Mouse (Mus musculus): ENCODE measurements at regions not wholly inside any gene's neighbourhood (a gene's known extent, or its start where the extent isn't known, plus 50 kb on each side); places are given as distances from the start of the nearest gene placed in this dataset.
"Not testable (repeated sequence)": the region's sequence is repeated elsewhere in the genome, so short reads cannot be mapped to it uniquely, and the experiment has no call there.

DNA sequence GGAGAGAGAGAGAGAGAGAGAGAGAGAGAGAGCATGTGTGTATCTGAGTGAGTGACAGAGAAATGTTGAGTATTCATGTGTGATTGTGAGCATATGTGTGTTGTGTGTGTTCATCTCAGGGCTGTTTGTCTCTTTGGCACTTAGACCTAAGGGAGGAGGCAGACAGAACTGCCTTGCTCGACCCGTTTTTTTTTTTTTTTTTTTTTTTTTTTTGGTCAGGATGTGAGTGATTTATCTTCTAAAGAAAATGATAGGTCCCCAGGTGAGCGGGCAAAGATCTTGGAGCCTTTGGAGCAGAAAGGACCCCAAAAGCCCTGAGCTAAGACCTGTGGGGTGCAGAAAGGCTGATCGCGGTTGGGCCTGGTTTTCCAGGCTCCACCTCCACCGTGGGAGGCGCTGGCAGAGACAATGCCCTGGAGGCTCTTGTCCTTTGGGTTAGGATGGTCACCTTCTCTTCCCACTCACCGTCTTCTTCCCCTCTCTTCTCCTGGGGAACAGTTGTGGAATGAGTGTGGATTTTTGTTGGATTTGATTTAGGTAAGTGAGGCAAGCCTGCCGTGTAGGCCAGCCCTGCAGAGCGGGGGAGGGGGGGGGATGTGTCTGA is 147.1 kb upstream of the Ttc29 start:
- in situ Hi-C loops (cut with MseI, MboI): loop anchor here (10.0 to 25.0 kb wide), 3 partner anchors 59 to 399 kb away; no protein-coding TSS in a partner anchor

DNA sequence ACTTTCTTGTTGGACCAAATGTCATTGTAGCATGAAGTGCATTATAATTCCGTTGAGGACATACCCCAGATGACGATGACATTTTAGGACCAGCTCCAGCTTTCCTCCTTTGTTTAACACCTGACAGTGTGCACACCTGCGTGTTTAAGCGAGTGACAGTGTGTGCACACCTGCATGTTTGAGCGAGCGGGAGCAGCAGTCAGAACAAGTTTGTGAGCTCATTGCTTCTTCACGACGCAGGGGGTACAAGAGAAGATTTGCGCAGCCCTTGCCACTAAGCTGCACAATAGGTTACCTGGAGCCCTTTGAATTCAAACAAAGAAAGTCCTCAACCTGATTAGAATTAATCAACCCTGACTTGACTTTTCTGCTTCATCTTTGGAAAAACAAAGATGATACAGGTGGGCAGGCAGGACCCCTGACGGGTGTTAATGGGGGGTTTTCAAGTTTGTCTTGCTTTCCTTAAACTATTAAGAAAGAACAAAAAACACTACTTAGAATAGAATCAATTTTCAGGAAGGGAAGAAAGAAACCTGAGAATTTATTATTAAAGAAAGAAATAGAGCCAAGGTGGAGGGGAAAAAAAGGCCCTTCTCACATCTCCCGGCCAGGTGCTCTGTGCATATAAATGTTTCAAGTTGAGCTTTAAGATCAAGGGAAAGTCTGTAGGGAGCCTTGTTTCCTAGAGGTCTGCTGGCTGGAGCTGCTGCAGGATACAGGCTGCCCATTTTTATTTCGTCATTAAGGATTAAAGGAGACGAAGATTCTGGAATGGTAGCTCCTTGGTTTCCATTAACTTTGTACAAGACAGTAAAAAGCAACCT is 144.8 kb upstream of the Ttc29 start:
- in situ Hi-C loops (cut with MseI, MboI): loop anchor here (10.0 to 25.0 kb wide), 3 partner anchors 57 to 397 kb away; no protein-coding TSS in a partner anchor

DNA sequence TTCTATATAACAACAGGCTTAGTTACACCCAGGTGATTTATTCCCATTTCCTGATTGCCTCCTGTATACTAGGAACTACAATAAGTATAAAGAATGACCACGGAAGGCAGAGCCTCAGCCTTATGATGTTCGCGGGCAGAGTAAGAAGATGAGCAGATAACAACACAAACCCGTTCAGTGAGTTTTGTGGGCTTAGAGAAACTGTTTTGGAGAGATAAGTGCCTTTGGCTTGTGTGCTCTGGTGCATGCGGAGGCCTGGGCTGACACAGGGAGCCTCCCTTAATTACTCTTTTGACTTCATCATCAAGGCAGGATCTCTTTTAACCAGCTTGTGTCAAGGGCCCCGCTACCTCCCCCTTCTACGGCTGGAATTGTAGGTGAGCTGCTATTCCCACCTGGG is 139.3 kb upstream of the Ttc29 start:
- in situ Hi-C loops (cut with MseI, MboI): loop anchor here in 1 of 2 experiments (25.0 kb wide), 1 partner anchor 388 kb away; no protein-coding TSS in a partner anchor

GRCm38 (mm10) chr8:78077122-78077521 is 136.0 kb upstream of the Ttc29 start:
- in situ Hi-C loops (cut with MseI, MboI): no loop called here

DNA sequence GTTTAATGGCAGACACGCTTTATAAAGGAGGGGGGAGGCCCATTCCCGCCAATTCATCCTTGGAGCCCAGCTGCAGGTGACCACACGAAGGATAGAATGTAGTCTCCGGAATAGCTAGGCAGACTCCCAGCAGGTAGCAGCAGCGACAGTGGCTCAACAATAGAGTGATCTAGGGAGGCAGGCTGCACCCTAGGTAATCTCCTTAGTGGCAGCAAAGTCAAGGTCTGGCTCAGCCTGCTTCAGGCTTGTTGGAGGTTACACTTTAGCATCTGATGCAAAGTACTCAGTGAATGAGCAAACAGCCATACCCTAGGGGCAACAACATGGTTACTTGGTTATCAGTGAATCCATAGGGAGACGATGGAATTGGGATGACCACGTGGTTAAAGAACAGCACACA is 131.7 kb upstream of the Ttc29 start:
- in situ Hi-C loops (cut with MseI, MboI): not testable (repeated sequence)

DNA sequence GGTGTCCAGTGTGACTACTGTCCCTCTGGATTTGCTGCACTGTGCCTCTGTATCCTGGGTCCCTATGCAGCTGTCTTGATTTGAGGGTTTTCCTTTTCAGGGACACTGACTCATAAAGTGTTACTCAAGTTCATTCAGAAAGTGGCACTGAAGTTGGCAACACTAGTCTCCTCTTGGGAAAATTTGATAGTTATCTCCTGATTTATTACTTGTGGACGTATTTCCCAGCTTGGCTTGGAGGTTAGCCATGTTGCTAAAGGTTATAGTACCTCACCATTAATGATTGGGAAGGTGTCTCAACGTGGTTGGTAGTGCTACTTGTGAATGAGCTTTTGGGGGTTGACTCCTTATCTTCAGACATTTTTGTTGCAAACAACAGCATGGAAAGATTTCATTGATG is 130.1 kb upstream of the Ttc29 start:
- in situ Hi-C loops (cut with MseI, MboI): no loop called here

- in situ Hi-C loops (cut with MseI, MboI): no loop called here
Measured at GRCm38 (mm10) chr8:78086361-78086760, 126.7 kb upstream of the Ttc29 start.

DNA sequence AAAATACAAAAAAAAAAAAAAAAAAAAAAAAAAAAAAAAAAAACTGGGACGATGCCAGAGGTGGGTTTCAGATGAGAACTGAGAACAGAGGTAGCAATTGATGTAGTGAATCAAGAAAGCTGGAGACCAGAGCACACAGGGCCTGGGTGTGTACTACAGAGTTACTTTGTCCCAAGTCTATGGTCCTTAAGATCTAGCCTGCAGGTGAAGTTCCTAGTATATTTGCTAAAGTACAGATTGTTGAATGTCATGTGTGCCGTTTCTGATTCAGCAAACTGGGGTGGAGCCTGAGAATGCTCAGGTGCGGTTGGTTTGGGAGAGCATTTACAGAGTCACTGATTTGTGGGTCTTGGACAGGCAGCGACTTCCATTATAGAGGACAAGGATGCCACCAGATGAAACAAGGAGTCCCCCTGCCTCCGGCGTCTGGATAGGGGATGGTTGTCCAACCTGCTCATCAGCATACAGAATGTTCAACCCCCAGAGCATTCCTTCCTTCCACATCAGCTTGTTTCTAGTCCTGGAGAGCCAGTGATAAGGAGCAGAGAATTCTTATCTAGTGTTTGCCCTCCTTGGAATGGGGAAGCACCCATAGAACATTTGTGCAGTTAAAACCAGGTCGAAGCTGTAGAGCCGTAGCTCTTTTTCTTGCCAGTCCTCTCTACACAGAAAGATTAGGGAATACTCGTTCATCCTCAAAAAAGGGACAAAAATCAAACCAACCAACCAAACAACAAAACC is 122.5 kb upstream of the Ttc29 start:
- in situ Hi-C loops (cut with MseI, MboI): no loop called here

DNA sequence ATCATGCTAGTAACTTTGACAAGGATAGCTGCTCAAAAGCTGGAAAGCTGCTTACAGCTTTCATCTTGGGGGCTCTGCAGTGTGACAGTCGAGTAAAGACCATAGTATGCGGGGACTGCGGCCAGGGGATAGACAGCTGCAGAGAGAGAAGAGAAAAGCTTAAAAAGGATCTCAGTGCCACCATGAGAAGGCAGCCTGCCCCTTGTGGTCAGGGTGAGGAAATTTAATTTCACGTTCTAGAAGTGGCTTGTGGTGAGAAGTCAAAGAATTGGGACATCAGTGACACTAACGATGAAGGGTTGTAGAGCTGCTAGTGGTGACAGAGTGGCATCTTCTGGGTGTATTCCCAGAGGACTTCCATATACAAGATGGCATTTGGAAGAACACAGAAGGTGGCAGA is 116.7 kb upstream of the Ttc29 start:
- in situ Hi-C loops (cut with MseI, MboI): no loop called here

- in situ Hi-C loops (cut with MseI, MboI): no loop called here
Measured at GRCm38 (mm10) chr8:78098191-78098745, 114.8 kb upstream of the Ttc29 start.

DNA sequence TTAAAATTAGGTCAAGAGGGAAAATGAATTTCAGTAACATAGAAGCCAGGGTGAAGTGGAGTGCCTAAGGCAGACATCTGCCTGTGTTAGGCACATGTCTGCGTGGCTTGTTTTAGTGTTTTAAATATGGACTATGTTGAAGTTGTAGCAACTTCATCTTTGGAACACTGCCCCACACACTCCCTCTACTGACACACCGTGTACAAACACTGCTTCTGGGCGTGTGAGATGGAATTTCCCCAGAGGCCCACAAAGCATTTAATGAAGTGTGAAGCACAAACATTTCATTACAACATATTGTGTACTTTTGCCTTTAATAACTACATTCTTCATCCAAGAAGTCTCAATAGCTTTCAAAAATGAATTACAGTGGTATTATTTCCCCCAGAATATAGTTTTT is 114.0 kb upstream of the Ttc29 start:
- in situ Hi-C loops (cut with MseI, MboI): no loop called here

DNA sequence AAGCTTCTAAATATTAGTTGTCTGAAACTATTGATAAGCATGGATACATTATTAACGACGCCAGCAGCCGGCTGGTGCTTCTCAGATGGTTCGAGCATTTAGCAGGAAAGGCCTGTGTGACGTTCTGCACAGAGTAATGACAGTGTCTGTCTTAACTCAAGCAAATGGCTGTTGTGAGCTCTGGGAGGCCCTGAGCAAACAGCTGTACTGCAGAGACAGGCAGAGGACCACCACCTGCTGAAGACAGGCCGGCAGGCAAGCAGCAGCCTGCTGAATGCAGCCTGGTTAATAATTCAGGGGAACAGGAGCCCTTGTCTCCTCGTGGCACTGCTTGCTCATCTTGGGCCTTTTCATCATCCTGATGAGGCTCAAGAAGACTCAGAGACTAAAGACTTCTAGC is 105.8 kb upstream of the Ttc29 start:
- in situ Hi-C loops (cut with MseI, MboI): no loop called here

- in situ Hi-C loops (cut with MseI, MboI): no loop called here
Measured at GRCm38 (mm10) chr8:78110003-78110649, 103.0 kb upstream of the Ttc29 start.

- in situ Hi-C loops (cut with MseI, MboI): no loop called here
Measured at GRCm38 (mm10) chr8:78113105-78113504, 100.0 kb upstream of the Ttc29 start.

GRCm38 (mm10) chr8:78114512-78114911 is 98.6 kb upstream of the Ttc29 start:
- in situ Hi-C loops (cut with MseI, MboI): no loop called here

GRCm38 (mm10) chr8:78117191-78117590 is 95.9 kb upstream of the Ttc29 start:
- in situ Hi-C loops (cut with MseI, MboI): no loop called here

DNA sequence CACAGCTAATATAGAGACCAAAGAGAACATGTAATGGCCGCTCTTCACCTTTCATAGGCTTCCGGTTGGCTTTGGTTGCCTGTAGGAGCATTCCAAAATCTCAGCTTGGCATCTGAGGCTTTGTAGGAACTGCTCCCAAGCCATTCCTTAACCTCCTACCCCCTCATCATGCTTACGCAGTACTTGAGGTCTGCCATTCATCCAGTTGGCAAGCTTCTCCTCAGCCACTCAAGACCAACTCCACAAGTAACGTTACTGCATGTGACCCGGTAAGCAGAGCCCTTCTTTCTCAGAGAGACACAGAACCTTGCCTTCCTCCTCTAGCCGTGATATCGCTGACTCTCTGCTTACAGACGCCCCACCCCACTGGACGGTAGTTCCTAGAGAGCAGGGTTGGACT is 94.6 kb upstream of the Ttc29 start:
- in situ Hi-C loops (cut with MseI, MboI): no loop called here

GRCm38 (mm10) chr8:78119682-78120081 is 93.4 kb upstream of the Ttc29 start:
- in situ Hi-C loops (cut with MseI, MboI): loop anchor here in 1 of 2 experiments (10.0 kb wide), 1 partner anchor 55 kb away; no protein-coding TSS in a partner anchor

GRCm38 (mm10) chr8:78124248-78124647 is 88.8 kb upstream of the Ttc29 start:
- in situ Hi-C loops (cut with MseI, MboI): loop anchor here in 1 of 2 experiments (10.0 kb wide), 1 partner anchor 59 kb away; no protein-coding TSS in a partner anchor

GRCm38 (mm10) chr8:78127852-78128251 is 85.2 kb upstream of the Ttc29 start:
- in situ Hi-C loops (cut with MseI, MboI): loop anchor here (5.0 to 10.0 kb wide), 2 partner anchors 63 to 66 kb away; no protein-coding TSS in a partner anchor

- in situ Hi-C loops (cut with MseI, MboI): loop anchor here (5.0 to 10.0 kb wide), 2 partner anchors 64 to 67 kb away; no protein-coding TSS in a partner anchor
Measured at GRCm38 (mm10) chr8:78129061-78129460, 84.0 kb upstream of the Ttc29 start.
